Mouse (Mus musculus): ENCODE measurements around the gene Sco1. TPM values are rescaled to one million over a fixed set of nuclear protein-coding genes. Genes with fewer than 3 reads are reported as not detected.

The Sco1 gene
- total RNA-seq, 1 experiment: 33.6 TPM

GRCm38 (mm10) chr11:67104242-67104641 lies 51.8 kb downstream of the Sco1 start:
- no peak overlapping the region for H3K27ac ChIP-seq (ENCODE audit: insufficient read depth, low read depth, low read length, poor library complexity, severe bottlenecking)
- no peak overlapping the region for H3K4me3 ChIP-seq (ENCODE audit: insufficient read depth in 1 of 2, low read depth in 1 of 2, low read length in 2 of 2, poor library complexity in 1 of 2, severe bottlenecking in 1 of 2)
- H3K36me3 ChIP-seq (ENCODE audit: control insufficient read depth, insufficient read depth, low read length, poor library complexity, severe bottlenecking): no peaks in the 10 kb centered on the region
- peaks cover 0 to 3% of the 10 kb centered on the region in 2 experiments; a peak in 1 of 4 replicates for H3K4me1 ChIP-seq (ENCODE audit: control insufficient read depth in 2 of 2, insufficient read depth in 2 of 2, low read length in 2 of 2, poor library complexity in 1 of 2)
- H3K9me3 ChIP-seq (ENCODE audit: control insufficient read depth, insufficient read depth, low read depth, low read length): no peaks in the 10 kb centered on the region
- H3K9ac ChIP-seq (ENCODE audit: insufficient read depth, low read depth, low read length, poor library complexity, severe bottlenecking): no peak overlapping the region
- no peak for TF ChIP-seq CHD2 (IDR thresholded peaks at IDR 0.05; ENCODE audit: low read depth, low read length)
- TF ChIP-seq HCFC1 (IDR thresholded peaks at IDR 0.05; ENCODE audit: borderline replicate concordance, insufficient read depth, low read length): no peak
- TF ChIP-seq ZC3H11A (IDR thresholded peaks at IDR 0.05; ENCODE audit: borderline replicate concordance, low read depth, low read length): no peak
- no peak for TF ChIP-seq MAFK (IDR thresholded peaks at IDR 0.05; ENCODE audit: insufficient read depth, low read depth, low read length)
- TF ChIP-seq ZNF384 (IDR thresholded peaks at IDR 0.05; ENCODE audit: low read depth, low read length): no peak
- in situ Hi-C loops (cut with MboI; ENCODE audit: low sequenced_read_pairs in 2 of 2, unreplicated experiment in 2 of 2): no loop called here
- no peak for DNase-seq (ENCODE audit: low read depth, low spot score)

GRCm38 (mm10) chr11:67104714-67105113 lies 52.2 kb downstream of the Sco1 start:
- no peak for DNase-seq (ENCODE audit: low read depth, low spot score)

GRCm38 (mm10) chr11:67105689-67106088 lies 53.2 kb downstream of the Sco1 start:
- no peaks in the 10 kb centered on the region; a peak in 1 of 4 replicates for H3K4me1 ChIP-seq (ENCODE audit: control insufficient read depth in 2 of 2, insufficient read depth in 2 of 2, low read length in 2 of 2, poor library complexity in 1 of 2)
- TF ChIP-seq CHD2 (IDR thresholded peaks at IDR 0.05; ENCODE audit: low read depth, low read length): no peak
- no peak for TF ChIP-seq HCFC1 (IDR thresholded peaks at IDR 0.05; ENCODE audit: borderline replicate concordance, insufficient read depth, low read length)
- TF ChIP-seq ZC3H11A (IDR thresholded peaks at IDR 0.05; ENCODE audit: borderline replicate concordance, low read depth, low read length): no peak
- no peak for TF ChIP-seq ZNF384 (IDR thresholded peaks at IDR 0.05; ENCODE audit: low read depth, low read length)
- TF ChIP-seq MAFK (IDR thresholded peaks at IDR 0.05; ENCODE audit: insufficient read depth, low read depth, low read length): no peak
- DNase-seq (ENCODE audit: low read depth, low spot score): no peak
- in situ Hi-C loops (cut with MboI; ENCODE audit: low sequenced_read_pairs in 2 of 2, unreplicated experiment in 2 of 2): no loop called here
- H3K4me3 ChIP-seq (ENCODE audit: insufficient read depth in 1 of 2, low read depth in 1 of 2, low read length in 2 of 2, poor library complexity in 1 of 2, severe bottlenecking in 1 of 2): no peak overlapping the region
- no peaks in the 10 kb centered on the region for H3K9me3 ChIP-seq (ENCODE audit: control insufficient read depth, insufficient read depth, low read depth, low read length)
- no peaks in the 10 kb centered on the region for H3K36me3 ChIP-seq (ENCODE audit: control insufficient read depth, insufficient read depth, low read length, poor library complexity, severe bottlenecking)
- H3K27ac ChIP-seq (ENCODE audit: insufficient read depth, low read depth, low read length, poor library complexity, severe bottlenecking): no peak overlapping the region
- H3K9ac ChIP-seq (ENCODE audit: insufficient read depth, low read depth, low read length, poor library complexity, severe bottlenecking): no peak overlapping the region

More at GRCm38 (mm10) chr11:67104714-67105113, 52.2 kb downstream of the Sco1 start:
- peaks cover 0 to 3% of the 10 kb centered on the region in 2 experiments; a peak in 1 of 4 replicates for H3K4me1 ChIP-seq (ENCODE audit: control insufficient read depth in 2 of 2, insufficient read depth in 2 of 2, low read length in 2 of 2, poor library complexity in 1 of 2)
- H3K36me3 ChIP-seq (ENCODE audit: control insufficient read depth, insufficient read depth, low read length, poor library complexity, severe bottlenecking): no peaks in the 10 kb centered on the region
- no peaks in the 10 kb centered on the region for H3K9me3 ChIP-seq (ENCODE audit: control insufficient read depth, insufficient read depth, low read depth, low read length)
- in situ Hi-C loops (cut with MboI; ENCODE audit: low sequenced_read_pairs in 2 of 2, unreplicated experiment in 2 of 2): no loop called here
- H3K27ac ChIP-seq (ENCODE audit: insufficient read depth, low read depth, low read length, poor library complexity, severe bottlenecking): no peak overlapping the region
- no peak overlapping the region for H3K9ac ChIP-seq (ENCODE audit: insufficient read depth, low read depth, low read length, poor library complexity, severe bottlenecking)
- H3K4me3 ChIP-seq (ENCODE audit: insufficient read depth in 1 of 2, low read depth in 1 of 2, low read length in 2 of 2, poor library complexity in 1 of 2, severe bottlenecking in 1 of 2): no peak overlapping the region
- TF ChIP-seq ZC3H11A (IDR thresholded peaks at IDR 0.05; ENCODE audit: borderline replicate concordance, low read depth, low read length) (no peak), HCFC1 (IDR thresholded peaks at IDR 0.05; ENCODE audit: borderline replicate concordance, insufficient read depth, low read length) (no peak), CHD2 (IDR thresholded peaks at IDR 0.05; ENCODE audit: low read depth, low read length) (no peak), MAFK (IDR thresholded peaks at IDR 0.05; ENCODE audit: insufficient read depth, low read depth, low read length) (no peak), ZNF384 (IDR thresholded peaks at IDR 0.05; ENCODE audit: low read depth, low read length) (no peak)

- Histone ChIP-seq H3K9me3 (ENCODE audit: control insufficient read depth, insufficient read depth, low read depth, low read length) (no peaks in the 10 kb centered on the region), H3K4me3 (ENCODE audit: insufficient read depth in 1 of 2, low read depth in 1 of 2, low read length in 2 of 2, poor library complexity in 1 of 2, severe bottlenecking in 1 of 2) (no peak overlapping the region), H3K4me1 (ENCODE audit: control insufficient read depth in 2 of 2, insufficient read depth in 2 of 2, low read length in 2 of 2, poor library complexity in 1 of 2) (no peaks in the 10 kb centered on the region), H3K9ac (ENCODE audit: insufficient read depth, low read depth, low read length, poor library complexity, severe bottlenecking) (no peak overlapping the region), H3K36me3 (ENCODE audit: control insufficient read depth, insufficient read depth, low read length, poor library complexity, severe bottlenecking) (no peaks in the 10 kb centered on the region), H3K27ac (ENCODE audit: insufficient read depth, low read depth, low read length, poor library complexity, severe bottlenecking) (no peak overlapping the region)
- DNase-seq (ENCODE audit: low read depth, low spot score): no peak
- in situ Hi-C loops (cut with MboI; ENCODE audit: low sequenced_read_pairs in 2 of 2, unreplicated experiment in 2 of 2): no loop called here
- TF ChIP-seq HCFC1 (IDR thresholded peaks at IDR 0.05; ENCODE audit: borderline replicate concordance, insufficient read depth, low read length) (no peak), ZC3H11A (IDR thresholded peaks at IDR 0.05; ENCODE audit: borderline replicate concordance, low read depth, low read length) (no peak), CHD2 (IDR thresholded peaks at IDR 0.05; ENCODE audit: low read depth, low read length) (no peak), ZNF384 (IDR thresholded peaks at IDR 0.05; ENCODE audit: low read depth, low read length) (no peak), MAFK (IDR thresholded peaks at IDR 0.05; ENCODE audit: insufficient read depth, low read depth, low read length) (no peak)
Observed at GRCm38 (mm10) chr11:67106973-67107372, 54.5 kb downstream of the Sco1 start.

Data from ES-E14 (cell line).